Mouse (Mus musculus) heart, adult 9 months (tissue): ENCODE data around the gene Tbcb.
"Not testable (repeated sequence)": the region's sequence is repeated elsewhere in the genome, so short reads cannot be mapped to it uniquely, and the experiment has no call there.

Experiments used
- DNase-seq, 2 experiments: peaks; one replicate each; pipeline ENCODE4 v3.0.0; 2022; ENCODE audit warnings: low spot score in 2 of 2

Gene Tbcb

GRCm38 (mm10) chr7:30222205-30222604 is 9.9 kb downstream of the Tbcb start:
- DNase-seq, result no peak

- DNase-seq, result no peak
Measured at GRCm38 (mm10) chr7:30221433-30221832, 10.6 kb downstream of the Tbcb start.

- no peak for DNase-seq
Measured at GRCm38 (mm10) chr7:30220008-30220356, 12.1 kb downstream of the Tbcb start.

- no peak for DNase-seq
Measured at GRCm38 (mm10) chr7:30219293-30220007, 12.6 kb downstream of the Tbcb start.

GRCm38 (mm10) chr7:30217277-30217676 is 14.8 kb downstream of the Tbcb start:
- no peak for DNase-seq

GRCm38 (mm10) chr7:30216723-30217151 is 15.3 kb downstream of the Tbcb start:
- DNase-seq, result peak; percentile 64 to 66

- DNase-seq, result no peak
Measured at GRCm38 (mm10) chr7:30215875-30216274, 16.2 kb downstream of the Tbcb start.

- DNase-seq, result no peak
Measured at GRCm38 (mm10) chr7:30213881-30214280, 18.2 kb downstream of the Tbcb start.

GRCm38 (mm10) chr7:30211025-30211424 is 21.0 kb downstream of the Tbcb start:
- no peak for DNase-seq

GRCm38 (mm10) chr7:30206364-30206763 is 25.7 kb downstream of the Tbcb start:
- not testable (repeated sequence) for DNase-seq

GRCm38 (mm10) chr7:30205383-30205782 is 26.7 kb downstream of the Tbcb start:
- peak in 1 of 2 experiments; percentile 70 for DNase-seq

- no peak for DNase-seq
Measured at GRCm38 (mm10) chr7:30204380-30204779, 27.7 kb downstream of the Tbcb start.

- peak; percentile 84 to 87 for DNase-seq
Measured at GRCm38 (mm10) chr7:30202895-30203690, 29.0 kb downstream of the Tbcb start.

GRCm38 (mm10) chr7:30200661-30201060 is 31.4 kb downstream of the Tbcb start:
- not testable (repeated sequence) for DNase-seq

- no peak for DNase-seq
Measured at GRCm38 (mm10) chr7:30200200-30200599, 31.9 kb downstream of the Tbcb start.

- DNase-seq, result no peak
Measured at GRCm38 (mm10) chr7:30199498-30200139, 32.5 kb downstream of the Tbcb start.

- DNase-seq, result peak in 1 of 2 experiments; percentile 63
Measured at GRCm38 (mm10) chr7:30198481-30198971, 33.5 kb downstream of the Tbcb start, which contains the start of gene Capns1. Gene Capns1, minus strand, starts transcription at chr7:30198811.

- no peak for DNase-seq
Measured at GRCm38 (mm10) chr7:30197592-30198129, 34.4 kb downstream of the Tbcb start.

- no peak for DNase-seq
Measured at GRCm38 (mm10) chr7:30196171-30196570, 35.9 kb downstream of the Tbcb start.

GRCm38 (mm10) chr7:30195461-30195860 is 36.6 kb downstream of the Tbcb start:
- DNase-seq, result no peak

GRCm38 (mm10) chr7:30194884-30195283 is 37.2 kb downstream of the Tbcb start:
- DNase-seq, result peak; percentile 94 to 95
